Mouse (Mus musculus) CH12.LX (cell line): Measurements from ENCODE around the gene Arhgef40. TPM values are rescaled to one million over a fixed set of nuclear protein-coding genes. Genes with fewer than 3 reads are reported as not detected.

ENCODE experiments used
- DNase-seq: peaks from one replicate; pipeline ENCODE4 v3.0.0-alpha.2; 2013; ENCODE audit errors: extremely low read depth
- H3K27ac ChIP-seq: 2 replicates; pipeline ENCODE4 v1.5.1; 2012; ENCODE audit warnings: low read depth, mild to moderate bottlenecking, control low read depth, moderate library complexity; ENCODE audit not compliant: insufficient read depth
- H3K27me3 ChIP-seq: replicated peaks from 2 replicates; pipeline ENCODE3; 2012; ENCODE audit warnings: inconsistent platforms
- H3K36me3 ChIP-seq, 2 experiments: replicated peaks in 1 of 2; 2 replicates each; pipeline versions ENCODE3 to v1.6.1; 2012; ENCODE audit warnings: inconsistent platforms in 1 of 2, low read length in 1 of 2, mild to moderate bottlenecking in 1 of 2, mixed read lengths in 1 of 2, moderate library complexity in 1 of 2; ENCODE audit not compliant: control insufficient read depth in 1 of 2, insufficient read depth in 1 of 2
- H3K4me1 ChIP-seq, 2 experiments: 2 replicates each; pipeline ENCODE4 v1.6.1; 2012; ENCODE audit warnings: inconsistent platforms in 1 of 2, moderate library complexity in 1 of 2; ENCODE audit not compliant: insufficient read depth in 2 of 2, control insufficient read depth in 1 of 2
- H3K4me2 ChIP-seq: 2 replicates; pipeline ENCODE4 v1.6.1; 2012; ENCODE audit warnings: low read depth, mild to moderate bottlenecking, control low read depth; ENCODE audit not compliant: poor library complexity, insufficient read depth, severe bottlenecking
- H3K4me3 ChIP-seq, 3 experiments: fragments of 150-350 bp in 1 of 3; sonication (generic) in 1 of 3; replicated peaks in 1 of 3; 2 replicates each; pipeline versions ENCODE3 to v1.5.1; 2011 to 2012; ENCODE audit warnings: low read depth in 2 of 3, low read length in 2 of 3, mild to moderate bottlenecking in 2 of 3, moderate library complexity in 2 of 3, control low read depth in 1 of 3, improper control_type of control experiment in 1 of 3, inconsistent platforms in 1 of 3, mixed read lengths in 1 of 3; ENCODE audit not compliant: poor library complexity in 1 of 3
- H3K79me2 ChIP-seq: replicated peaks from 2 replicates; pipeline ENCODE4 v1.6.1; 2012; ENCODE audit warnings: mild to moderate bottlenecking, moderate library complexity; ENCODE audit not compliant: control insufficient read depth, poor library complexity, insufficient read depth, severe bottlenecking; ENCODE audit errors: extremely low read depth
- H3K9ac ChIP-seq: 2 replicates; pipeline ENCODE4 v1.6.1; 2012; ENCODE audit warnings: low read depth, mild to moderate bottlenecking, control low read depth, moderate library complexity; ENCODE audit not compliant: insufficient read depth
- H3K9me3 ChIP-seq: replicated peaks from 2 replicates; pipeline ENCODE3; 2012; ENCODE audit warnings: low read length, inconsistent platforms, mixed read lengths
- CHD1 ChIP-seq: IDR thresholded peaks from 2 replicates; pipeline ENCODE4 v1.6.1; 2012; ENCODE audit warnings: low read depth, low read length, improper control_type of control experiment, inconsistent platforms
- CTCF ChIP-seq, 2 experiments: IDR thresholded peaks in 1 of 2; conservative IDR thresholded peaks in 1 of 2; 2 replicates each; pipeline ENCODE4 v1.5.1; 2011 to 2012; ENCODE audit warnings: low read depth in 2 of 2, low read length in 2 of 2, improper control_type of control experiment in 1 of 2, inconsistent platforms in 1 of 2, mild to moderate bottlenecking in 1 of 2, moderate library complexity in 1 of 2
- E2F4 ChIP-seq: IDR thresholded peaks from 2 replicates; pipeline ENCODE4 v1.6.1; 2011; ENCODE audit warnings: low read depth, low read length, improper control_type of control experiment; ENCODE audit not compliant: insufficient replicate concordance
- ELF1 ChIP-seq: IDR thresholded peaks from 2 replicates; pipeline ENCODE4 v1.6.1; 2014; ENCODE audit warnings: low read depth, mild to moderate bottlenecking, inconsistent platforms, low read length, improper control_type of control experiment
- EP300 ChIP-seq: IDR thresholded peaks from 2 replicates; pipeline ENCODE4 v1.6.1; 2011; ENCODE audit warnings: low read length, improper control_type of control experiment
- ETS1 ChIP-seq: conservative IDR thresholded peaks from 2 replicates; pipeline ENCODE4 v1.6.1; 2012; ENCODE audit warnings: low read depth, mild to moderate bottlenecking, inconsistent platforms, low read length, improper control_type of control experiment, moderate library complexity
- GABPA ChIP-seq: IDR thresholded peaks from 2 replicates; pipeline ENCODE4 v1.6.1; 2012; ENCODE audit warnings: low read depth, low read length, improper control_type of control experiment, inconsistent platforms; ENCODE audit not compliant: insufficient replicate concordance
- HCFC1 ChIP-seq: IDR thresholded peaks from 2 replicates; pipeline ENCODE4 v1.6.1; 2012; ENCODE audit warnings: low read depth, mild to moderate bottlenecking, inconsistent platforms, low read length, improper control_type of control experiment
- IRF4 ChIP-seq: IDR thresholded peaks from 2 replicates; pipeline ENCODE4 v1.6.1; 2014; ENCODE audit warnings: low read depth, mild to moderate bottlenecking, inconsistent platforms, low read length, improper control_type of control experiment
- JUN ChIP-seq: IDR thresholded peaks from 2 replicates; pipeline ENCODE4 v1.6.1; 2011; ENCODE audit warnings: low read depth, mild to moderate bottlenecking, low read length, improper control_type of control experiment, moderate library complexity; ENCODE audit not compliant: insufficient read depth
- JUND ChIP-seq: conservative IDR thresholded peaks from 2 replicates; pipeline ENCODE4 v1.6.1; 2011; ENCODE audit warnings: low read depth, low read length, improper control_type of control experiment
- KAT2A ChIP-seq: IDR thresholded peaks from 2 replicates; pipeline ENCODE4 v1.6.1; 2012; ENCODE audit warnings: low read length, improper control_type of control experiment, inconsistent platforms; ENCODE audit not compliant: insufficient replicate concordance
- MAX ChIP-seq: IDR thresholded peaks from 2 replicates; pipeline ENCODE4 v1.6.1; 2011; ENCODE audit warnings: low read length, improper control_type of control experiment
- MAZ ChIP-seq: IDR thresholded peaks from 2 replicates; pipeline ENCODE4 v1.6.1; 2012; ENCODE audit warnings: low read depth, mild to moderate bottlenecking, inconsistent platforms, low read length, improper control_type of control experiment, moderate library complexity
- MXI1 ChIP-seq: IDR thresholded peaks from 2 replicates; pipeline ENCODE4 v1.6.1; 2011; ENCODE audit warnings: mild to moderate bottlenecking, low read depth, low read length, improper control_type of control experiment
- MYC ChIP-seq: IDR thresholded peaks from 2 replicates; pipeline ENCODE4 v1.6.1; 2011; ENCODE audit warnings: low read depth, mild to moderate bottlenecking, improper control_type of control experiment, low read length
- NELFE ChIP-seq: IDR thresholded peaks from 2 replicates; pipeline ENCODE4 v1.6.1; 2011; ENCODE audit warnings: low read depth, low read length, improper control_type of control experiment
- POLR2A ChIP-seq: IDR thresholded peaks from 2 replicates; pipeline ENCODE4 v1.6.1; 2011; ENCODE audit warnings: low read depth, mild to moderate bottlenecking, improper control_type of control experiment, low read length
- POLR2AphosphoS2 ChIP-seq: IDR thresholded peaks from 2 replicates; pipeline ENCODE4 v1.6.1; 2011; ENCODE audit warnings: low read depth, low read length, improper control_type of control experiment
- RAD21 ChIP-seq: IDR thresholded peaks from 2 replicates; pipeline ENCODE4 v1.6.1; 2011; ENCODE audit warnings: low read depth, mild to moderate bottlenecking, low read length, improper control_type of control experiment, moderate library complexity
- RCOR1 ChIP-seq: conservative IDR thresholded peaks from 2 replicates; pipeline ENCODE4 v1.6.1; 2012; ENCODE audit warnings: low read depth, mild to moderate bottlenecking, inconsistent platforms, low read length, improper control_type of control experiment
- TCF12 ChIP-seq: IDR thresholded peaks from 2 replicates; pipeline ENCODE4 v1.6.1; 2014; ENCODE audit warnings: low read depth, mild to moderate bottlenecking, inconsistent platforms, low read length, improper control_type of control experiment
- USF1 ChIP-seq: IDR thresholded peaks from 2 replicates; pipeline ENCODE4 v1.6.1; 2014; ENCODE audit warnings: low read depth, mild to moderate bottlenecking, inconsistent platforms, low read length, improper control_type of control experiment
- ZNF384 ChIP-seq: IDR thresholded peaks from 2 replicates; pipeline ENCODE4 v1.6.1; 2012; ENCODE audit warnings: low read depth, low read length, improper control_type of control experiment, inconsistent platforms
- dilution Hi-C: fragments of 300-500 bp; cut with MboI; formaldehyde crosslinking; loops from 2 replicates; pipeline ENCODE4 v1.14.3; 2020; ENCODE audit warnings: low sequenced_read_pairs; ENCODE audit not compliant: extremely low pct_unique_long_range_greater_than_20kb, extremely low pct_ligation_motif_present
- in situ Hi-C: fragments of 300-500 bp; cut with MboI; formaldehyde crosslinking; loops from 3 replicates; pipeline ENCODE4 v1.14.3; 2019; ENCODE audit warnings: low sequenced_read_pairs, low pct_ligation_motif_present, low pct_unique_long_range_greater_than_20kb, mixed read lengths
- polyA plus RNA-seq: library from polyadenylated mRNA; unstranded; fragments of >175 nt; gene quantifications from 2 replicates; pipeline ENCODE4 v1.2.1, GENCODE M21; 2012; ENCODE audit warnings: low read depth; ENCODE audit not compliant: insufficient read length
- total RNA-seq, 2 experiments: library from RNA; depleted of rRNA; stranded (reverse); fragments of 300-350 nt in 1 of 2; fragments of >200 nt in 1 of 2; gene quantifications; 2 replicates each; pipeline ENCODE4 v1.2.3; 2012 to 2014

Gene Arhgef40
- total and polyA plus RNA-seq, 3 experiments, result 0.62 to 3.8 (median 1.1) TPM

DNA sequence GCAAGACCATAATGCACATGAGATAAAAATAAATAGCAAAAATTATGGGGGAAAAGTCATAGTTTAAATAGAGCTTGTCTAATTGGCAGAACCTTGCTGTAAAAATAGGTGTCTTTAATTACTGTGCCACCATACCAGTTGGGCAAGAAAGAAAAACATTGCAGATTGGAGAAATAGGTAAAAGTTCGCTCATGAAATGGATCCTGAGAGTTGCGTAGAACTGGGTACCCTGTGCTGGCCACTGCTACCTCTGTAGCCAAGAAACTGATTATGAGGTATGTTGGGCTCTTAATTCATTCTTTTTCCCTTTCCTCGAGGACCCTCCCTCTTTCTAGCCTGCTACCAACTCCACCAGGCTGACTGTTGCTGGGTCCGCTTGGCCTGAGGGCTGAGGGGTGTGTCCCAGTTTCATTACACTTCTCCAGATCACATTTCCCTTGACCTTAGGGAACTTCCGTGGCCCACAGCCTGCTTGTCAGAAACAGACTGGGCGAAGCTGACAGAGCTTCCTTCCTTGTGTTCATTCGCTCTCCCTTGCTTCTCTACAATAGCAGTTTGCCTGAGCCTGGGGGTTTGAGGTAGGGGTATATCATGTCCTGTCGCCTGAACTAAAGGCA is 43.5 kb upstream of the Arhgef40 start:
- no peak for TF ChIP-seq CHD1
- TF ChIP-seq JUN, result no peak
- TF ChIP-seq RCOR1, result no peak
- no peak for TF ChIP-seq MAZ
- TF ChIP-seq MYC, result no peak
- TF ChIP-seq ELF1, result no peak
- no peak for TF ChIP-seq POLR2AphosphoS2
- no peak for TF ChIP-seq TCF12
- TF ChIP-seq KAT2A, result no peak
- no peak for TF ChIP-seq MAX
- no peak for TF ChIP-seq CTCF (conservative IDR thresholded peaks at IDR 0.05 in 1 of 2, IDR thresholded peaks at IDR 0.05 in 1 of 2; ENCODE audit: low read depth in 2 of 2, low read length in 2 of 2)
- TF ChIP-seq MXI1, result no peak
- no peak for TF ChIP-seq HCFC1
- TF ChIP-seq EP300, result no peak
- no peak for TF ChIP-seq IRF4
- TF ChIP-seq ETS1, result no peak
- TF ChIP-seq ZNF384, result no peak
- TF ChIP-seq, all 38 proteins: peak for 0
- Histone ChIP-seq H3K4me3 (no peak overlapping the region), H3K4me2 (peak overlapping the region; percentile 2; the same call in 1 of the 2 replicates), H3K79me2 (no peaks in the 10 kb centered on the region), H3K9ac (no peak overlapping the region), H3K9me3 (peaks cover 12% of the 10 kb centered on the region), H3K27ac (no peak overlapping the region), H3K27me3 (no peaks in the 10 kb centered on the region), H3K4me1 (peaks cover 2 to 15% of the 10 kb centered on the region in 2 experiments; a peak in 2 of 4 replicates), H3K36me3 (no peaks in the 10 kb centered on the region)
- in situ Hi-C loops (no loop called here), dilution Hi-C loops (no loop called here)
- DNase-seq, result no peak

DNA sequence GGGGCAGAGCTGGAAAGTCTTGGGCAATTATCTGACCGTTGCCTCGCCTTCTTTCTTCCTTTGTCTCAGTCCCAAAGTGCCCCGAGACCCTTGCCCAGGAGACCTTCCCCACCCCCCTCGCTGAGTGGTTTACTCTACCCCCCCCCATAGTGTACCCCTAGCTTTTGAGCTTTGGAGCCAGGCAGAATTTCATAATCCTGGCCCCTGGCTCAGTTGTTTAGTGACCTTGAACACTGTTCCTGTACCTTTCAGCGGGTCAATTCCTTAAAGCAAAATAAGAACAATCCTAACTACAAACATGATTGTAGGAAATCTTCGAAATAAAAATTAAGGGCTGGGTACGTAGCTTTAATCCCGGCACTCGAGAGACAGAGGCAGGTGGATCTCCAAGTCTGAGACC is 42.9 kb upstream of the Arhgef40 start:
- DNase-seq, result no peak
- peaks cover 2 to 15% of the 10 kb centered on the region in 2 experiments; a peak in 2 of 4 replicates for H3K4me1 ChIP-seq
- H3K9ac ChIP-seq, result no peak overlapping the region
- H3K79me2 ChIP-seq, result no peaks in the 10 kb centered on the region
- in situ Hi-C loops, result no loop called here
- H3K9me3 ChIP-seq, result peaks cover 9% of the 10 kb centered on the region
- dilution Hi-C loops, result no loop called here
- peak overlapping the region; percentile 2; the same call in 1 of the 2 replicates for H3K4me2 ChIP-seq
- no peaks in the 10 kb centered on the region for H3K27me3 ChIP-seq
- TF ChIP-seq E2F4, result no peak
- TF ChIP-seq RAD21, result no peak
- no peak for TF ChIP-seq JUND
- no peak for TF ChIP-seq MYC
- TF ChIP-seq NELFE, result no peak
- TF ChIP-seq POLR2A, result no peak
- no peak for TF ChIP-seq USF1
- TF ChIP-seq RCOR1, result no peak
- no peak for TF ChIP-seq GABPA
- no peaks in the 10 kb centered on the region for H3K36me3 ChIP-seq
- H3K27ac ChIP-seq, result no peak overlapping the region
- H3K4me3 ChIP-seq, result no peak overlapping the region
